Mouse (Mus musculus) retina, postnatal 1 day (tissue): Measurements from ENCODE around the gene Ubfd1.

Experiments used
- DNase-seq: peaks from one replicate; pipeline ENCODE4 v3.0.0-alpha.2; 2012

Gene Ubfd1

DNA sequence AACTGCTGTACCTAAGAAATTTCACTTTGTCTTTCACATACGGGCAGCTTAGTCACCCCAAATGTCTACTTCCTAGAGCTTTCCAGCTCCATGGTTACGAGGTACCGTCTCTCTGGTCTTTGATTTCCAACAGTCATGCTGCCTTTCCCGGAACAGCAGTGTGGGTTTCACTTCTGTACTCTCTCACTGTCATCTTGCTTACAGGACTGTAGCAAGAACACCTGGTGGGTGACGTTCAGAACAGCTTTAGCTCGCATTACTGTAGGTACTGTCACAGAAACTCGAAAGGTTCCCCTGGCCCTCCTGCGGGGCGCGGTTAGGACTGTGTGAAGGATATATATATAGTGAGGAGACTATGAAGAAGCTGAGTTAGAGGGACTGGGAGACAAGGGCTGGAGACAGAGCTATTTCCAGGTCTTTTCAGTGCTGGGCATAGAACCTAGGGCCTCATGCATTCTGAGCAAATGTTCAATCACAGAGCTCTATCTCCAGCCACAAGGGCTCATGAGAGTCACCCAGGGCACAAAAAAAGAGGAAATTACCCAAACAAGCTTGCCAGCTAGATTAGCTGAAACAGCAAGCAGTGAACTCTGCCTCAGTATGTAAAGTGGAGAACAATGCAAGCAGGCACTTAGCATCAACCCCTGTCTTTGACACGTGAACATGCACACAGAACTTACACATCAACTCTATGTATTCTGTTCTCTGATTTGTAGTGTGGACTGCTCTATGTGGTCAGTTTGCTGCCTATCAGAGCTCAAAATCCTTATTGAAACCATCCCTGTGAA lies 20.4 kb downstream of the Ubfd1 start:
- no peak for DNase-seq

DNA sequence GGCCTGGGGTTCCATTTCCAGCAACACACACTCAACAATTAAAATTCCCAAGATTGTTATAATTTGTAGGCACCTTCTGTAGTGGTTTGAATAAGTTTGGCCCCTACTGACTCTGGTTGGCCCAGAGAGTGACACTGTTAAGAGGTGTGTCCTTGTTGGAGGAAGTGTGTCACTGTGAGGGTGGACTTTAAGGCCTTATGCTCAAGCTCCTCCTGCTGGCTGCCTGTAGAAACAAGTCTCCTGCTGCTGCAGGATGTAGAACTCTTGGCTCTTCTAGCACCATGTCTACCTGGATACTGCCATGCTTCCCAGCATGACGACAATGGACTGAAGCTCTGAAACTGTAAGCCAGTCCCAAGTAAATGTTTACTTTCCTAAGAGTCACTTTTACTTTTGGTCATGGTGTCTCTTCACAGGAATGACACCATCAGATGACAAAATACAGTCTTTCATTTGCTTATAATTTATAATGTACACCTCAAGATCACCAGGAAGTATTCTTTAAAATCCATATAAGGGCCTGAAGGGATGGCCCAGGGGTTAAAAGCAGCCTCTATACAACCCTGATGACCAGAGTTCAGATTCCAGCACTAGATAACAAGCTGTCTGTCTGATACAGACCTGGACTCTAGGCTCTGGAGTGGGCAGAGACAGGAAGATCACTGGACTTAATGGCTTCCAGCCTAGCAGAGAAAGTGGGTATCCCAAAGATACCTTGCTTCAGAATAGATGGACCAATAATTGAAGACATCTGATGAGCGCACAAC lies 27.8 kb downstream of the Ubfd1 start:
- DNase-seq = no peak

DNA sequence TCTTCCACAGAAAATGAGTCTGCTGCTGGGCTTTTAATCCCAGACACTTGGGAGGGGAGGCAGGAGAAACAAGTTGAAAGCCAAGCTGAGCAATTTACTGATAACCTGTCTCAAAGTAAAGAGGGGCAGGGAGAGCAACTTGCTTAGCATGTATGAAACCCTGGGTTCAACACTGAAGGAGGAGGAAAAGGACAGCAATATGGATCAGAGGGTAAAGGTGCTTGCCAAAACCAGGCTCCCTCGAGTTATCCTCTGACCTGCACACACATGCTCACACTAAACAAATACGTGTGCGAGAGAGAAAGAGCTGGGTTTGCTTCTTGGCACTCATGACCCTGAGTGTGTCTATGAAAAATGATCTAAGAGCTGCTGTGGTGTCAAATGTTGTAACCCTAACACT lies 31.0 kb downstream of the Ubfd1 start:
- DNase-seq = no peak

DNA sequence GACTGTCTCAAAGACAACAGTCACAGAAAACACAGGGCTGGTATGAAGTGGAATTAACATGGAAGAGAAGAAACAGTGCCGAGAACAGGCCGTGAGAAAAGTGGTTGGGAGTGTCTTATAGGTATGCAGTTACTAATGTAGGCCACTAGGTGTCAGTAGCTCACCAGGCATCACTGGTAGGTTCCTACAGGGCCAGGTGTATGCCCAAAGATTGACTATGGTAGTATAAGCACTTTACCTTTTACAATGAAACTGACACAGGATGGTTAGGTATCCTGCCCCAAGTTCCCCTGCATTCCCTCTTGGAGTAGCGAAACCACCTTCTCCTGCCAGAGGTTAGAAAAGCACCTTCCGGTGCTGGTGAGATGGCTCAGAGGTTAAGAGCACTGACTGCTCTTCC lies 32.2 kb downstream of the Ubfd1 start:
- DNase-seq = peak; percentile 68

DNA sequence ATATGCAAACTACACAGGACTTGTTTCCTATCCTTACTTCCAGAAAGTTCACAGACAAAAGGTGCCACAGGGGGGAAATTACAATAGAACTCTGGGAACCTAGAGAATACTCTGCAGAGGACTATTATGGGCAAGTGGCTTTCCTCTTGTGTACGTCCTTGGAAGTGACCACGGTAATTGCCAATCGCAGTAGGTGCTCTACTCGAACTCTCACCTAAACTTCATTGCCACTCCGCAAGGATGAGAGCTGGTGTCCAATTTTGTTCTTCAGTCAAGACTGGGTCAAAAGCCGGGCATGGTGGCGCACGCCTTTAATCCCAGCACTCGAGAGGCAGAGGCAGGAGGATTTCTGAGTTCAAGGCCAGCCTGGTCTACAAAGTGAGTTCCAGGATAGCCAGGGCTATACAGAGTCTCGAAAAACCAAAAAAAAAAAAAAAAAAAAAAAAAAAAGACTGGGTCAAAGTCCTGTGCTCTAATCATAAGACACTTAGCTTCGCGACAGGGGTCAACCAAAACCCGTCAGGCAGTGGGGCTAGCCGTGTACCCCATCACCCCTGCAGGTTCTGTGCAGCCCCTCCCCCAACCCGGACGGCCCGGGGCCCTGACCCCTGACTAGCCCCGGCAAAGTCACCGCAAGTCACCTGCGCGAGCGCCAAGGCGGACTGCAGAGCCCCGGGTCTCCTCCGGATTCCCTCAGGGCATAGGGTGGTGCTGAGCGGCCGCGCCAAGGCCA lies 34.2 kb downstream of the Ubfd1 start:
- peak; percentile 62 for DNase-seq

DNA sequence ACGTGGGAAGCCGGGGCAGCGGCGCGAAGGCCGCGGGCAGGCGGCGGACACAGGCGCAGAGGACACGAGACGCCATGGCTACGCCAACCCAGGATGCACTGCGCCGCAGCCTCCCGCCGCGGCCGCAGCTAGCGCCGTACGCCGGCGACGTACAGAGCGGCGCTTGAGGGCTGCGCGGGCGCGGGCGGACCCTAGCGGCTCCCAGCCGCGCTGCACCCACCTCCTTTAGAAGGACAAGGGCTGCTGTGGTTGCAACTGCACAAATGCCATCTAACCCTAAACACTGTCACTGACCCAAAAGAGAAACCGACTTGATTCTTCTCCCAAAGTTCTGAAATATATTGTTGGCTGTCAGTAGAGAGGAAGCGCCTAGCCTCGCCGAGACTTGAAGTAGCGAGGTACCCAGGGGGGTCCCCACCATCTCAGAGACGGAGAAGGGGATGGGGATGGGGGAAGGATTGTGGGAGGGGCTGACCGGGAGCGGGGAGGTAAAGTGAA lies 34.8 kb downstream of the Ubfd1 start, which contains the start of gene Ndufab1:
Gene Ndufab1 (minus strand): TSS at position 140 of the 498 bp plus-strand sequence.
- peak; percentile 95 for DNase-seq

DNA sequence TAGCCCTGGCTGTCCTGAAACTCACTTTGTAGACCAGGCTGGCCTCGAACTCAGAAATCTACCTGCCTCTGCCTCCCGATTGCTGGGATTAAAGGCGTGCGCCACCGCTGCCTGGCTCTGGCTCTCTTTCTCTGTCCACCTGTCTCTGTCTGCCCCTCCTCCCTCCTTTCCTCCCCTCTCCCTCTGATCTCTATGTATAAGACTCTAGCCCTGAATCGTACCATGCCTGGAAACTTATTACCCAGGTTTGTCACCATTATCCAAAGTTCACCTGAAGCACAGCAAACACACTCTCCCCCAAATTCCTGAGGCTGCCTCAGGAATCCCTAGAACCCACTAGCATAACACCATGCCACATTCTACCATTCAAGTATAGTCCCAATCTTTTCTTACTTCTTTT lies 41.2 kb downstream of the Ubfd1 start:
- no peak for DNase-seq

DNA sequence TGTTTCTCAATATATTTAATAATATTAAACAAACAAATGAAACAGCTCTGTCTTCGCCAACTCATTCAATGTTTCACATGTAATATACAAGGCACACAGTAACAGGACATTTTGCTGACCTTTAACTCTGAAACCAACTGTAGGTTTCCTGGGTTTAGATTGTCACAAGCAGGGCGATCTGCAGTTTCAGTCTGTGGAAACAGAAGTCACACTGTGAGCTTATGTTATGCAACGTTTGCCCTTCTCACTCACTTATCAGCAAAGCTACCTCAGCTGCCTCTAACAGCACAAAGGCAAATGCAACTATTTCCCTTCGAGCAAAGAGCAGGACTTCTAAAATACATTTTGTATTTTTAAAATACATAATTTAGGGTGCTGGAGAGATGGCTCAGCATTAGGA lies 56.5 kb downstream of the Ubfd1 start:
- no peak for DNase-seq

DNA sequence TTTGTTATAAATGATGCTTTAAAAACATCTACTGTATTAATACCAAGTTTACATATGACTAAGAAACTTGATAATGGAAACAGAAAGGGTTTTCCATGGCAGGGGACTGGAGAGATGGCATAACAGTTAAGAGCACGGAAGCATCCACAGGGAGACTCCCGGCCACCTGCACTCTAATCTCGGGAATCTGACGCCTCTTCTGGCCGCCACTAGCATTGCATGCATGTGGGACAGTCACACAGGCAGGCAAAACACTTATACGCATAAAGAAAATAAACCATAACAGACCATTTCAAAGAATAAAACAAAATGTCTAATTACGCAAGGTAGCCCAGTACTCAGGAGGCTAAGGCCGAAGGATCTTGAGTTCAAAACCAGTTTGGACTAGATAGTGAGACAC lies 58.7 kb downstream of the Ubfd1 start:
- no peak for DNase-seq

DNA sequence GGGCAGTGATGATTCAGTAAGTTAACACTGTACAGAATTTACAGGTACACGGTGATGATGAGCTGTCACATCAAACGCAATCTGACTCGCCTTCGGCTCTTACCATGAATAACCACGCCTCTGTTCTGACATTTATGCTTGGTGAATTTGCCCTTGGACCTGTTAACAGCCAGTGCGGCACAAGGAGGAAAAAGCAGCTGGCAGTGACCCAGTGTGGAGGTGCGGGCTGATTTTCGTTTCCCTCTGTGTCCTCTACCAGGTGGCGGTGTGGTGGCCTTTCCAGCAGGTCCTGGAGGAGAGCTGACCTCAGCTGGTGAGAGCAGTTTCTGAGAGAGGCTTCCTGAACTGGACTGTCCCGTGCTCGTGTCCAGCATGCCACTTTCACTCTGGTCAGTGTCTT lies 60.0 kb downstream of the Ubfd1 start:
- DNase-seq = no peak
